Mouse (Mus musculus): ENCODE measurements at regions not wholly inside any gene's neighbourhood (a gene's known extent, or its start where the extent isn't known, plus 50 kb on each side); places are given as distances from the start of the nearest gene placed in this dataset.
A peak's percentile ranks its signal among the peaks of the same experiment; 100 is the strongest.

GRCm38 (mm10) chr13:3715019-3715418 lies 81.2 kb downstream of the Asb13 start:
- H3K27me3 ChIP-seq (replicated peaks; ENCODE audit: control insufficient read depth, insufficient read depth, low read length) = no peaks in the 10 kb centered on the region

GRCm38 (mm10) chr13:3712497-3713160 lies 78.8 kb downstream of the Asb13 start:
- DNase-seq (ENCODE audit: low spot score) = peak; percentile 72
- H3K4me2 ChIP-seq (ENCODE audit: low read length) = peak overlapping the region; percentile 54
- no peak overlapping the region for H3K27ac ChIP-seq (ENCODE audit: low read depth, low read length)
- WGBS = 5% methylated on average over 17 of the region's 19 CpGs
- no peaks in the 10 kb centered on the region for H3K36me3 ChIP-seq (ENCODE audit: control insufficient read depth, insufficient read depth, low read length)
- H3K9me3 ChIP-seq (replicated peaks; ENCODE audit: control insufficient read depth, low read length) = no peaks in the 10 kb centered on the region
- H3K27me3 ChIP-seq (replicated peaks; ENCODE audit: control insufficient read depth, insufficient read depth, low read length) = no peaks in the 10 kb centered on the region
- 0 out of 2 replicates have a peak, but pooled peaks cover 3% of the 10 kb centered on the region for H3K4me1 ChIP-seq (ENCODE audit: control insufficient read depth, insufficient read depth, low read length)
- H3K4me3 ChIP-seq (ENCODE audit: low read depth, low read length) = peak overlapping the region; percentile 15; the same call in 1 of the 2 replicates
- H3K9ac ChIP-seq (ENCODE audit: low read length) = peak overlapping the region; percentile 17
- peak; percentile 91 for ATAC-seq

More at GRCm38 (mm10) chr13:3715019-3715418, 81.2 kb downstream of the Asb13 start:
- Histone ChIP-seq H3K9ac (ENCODE audit: low read length) (no peak overlapping the region), H3K9me3 (replicated peaks; ENCODE audit: control insufficient read depth, low read length) (no peaks in the 10 kb centered on the region), H3K27ac (ENCODE audit: low read depth, low read length) (no peak overlapping the region), H3K4me3 (ENCODE audit: low read depth, low read length) (no peak overlapping the region), H3K36me3 (ENCODE audit: control insufficient read depth, insufficient read depth, low read length) (no peaks in the 10 kb centered on the region), H3K4me2 (ENCODE audit: low read length) (no peak overlapping the region), H3K4me1 (ENCODE audit: control insufficient read depth, insufficient read depth, low read length) (0 out of 2 replicates have a peak, but pooled peaks cover 3% of the 10 kb centered on the region)
- no peak for DNase-seq (ENCODE audit: low spot score)
- no peak for ATAC-seq
- 87% methylated on average over 4 of the region's 4 CpGs for WGBS

- Histone ChIP-seq H3K27me3 (replicated peaks; ENCODE audit: control insufficient read depth, insufficient read depth, low read length) (no peaks in the 10 kb centered on the region), H3K36me3 (ENCODE audit: control insufficient read depth, insufficient read depth, low read length) (no peaks in the 10 kb centered on the region), H3K9me3 (replicated peaks; ENCODE audit: control insufficient read depth, low read length) (no peaks in the 10 kb centered on the region), H3K27ac (ENCODE audit: low read depth, low read length) (no peak overlapping the region), H3K4me1 (ENCODE audit: control insufficient read depth, insufficient read depth, low read length) (0 out of 2 replicates have a peak, but pooled peaks cover 3% of the 10 kb centered on the region), H3K4me3 (ENCODE audit: low read depth, low read length) (peak overlapping the region; percentile 15; the same call in 1 of the 2 replicates), H3K4me2 (ENCODE audit: low read length) (peak overlapping the region; percentile 54), H3K9ac (ENCODE audit: low read length) (no peak overlapping the region)
- 13% methylated on average over 3 of the region's 3 CpGs for WGBS
- ATAC-seq = peak; percentile 49; the same call in 1 of the 2 replicates
- no peak for DNase-seq (ENCODE audit: low spot score)
Observed at GRCm38 (mm10) chr13:3712088-3712487, 78.3 kb downstream of the Asb13 start.

- H3K9ac ChIP-seq (ENCODE audit: low read length) = no peak overlapping the region
- H3K4me3 ChIP-seq (ENCODE audit: low read depth, low read length) = no peak overlapping the region
- WGBS = 81% methylated on average over 7 of the region's 7 CpGs
- ATAC-seq (no peak), DNase-seq (ENCODE audit: low spot score) (no peak)
- no peaks in the 10 kb centered on the region for H3K27me3 ChIP-seq (replicated peaks; ENCODE audit: control insufficient read depth, insufficient read depth, low read length)
- H3K9me3 ChIP-seq (replicated peaks; ENCODE audit: control insufficient read depth, low read length) = no peaks in the 10 kb centered on the region
- 0 out of 2 replicates have a peak, but pooled peaks cover 3% of the 10 kb centered on the region for H3K4me1 ChIP-seq (ENCODE audit: control insufficient read depth, insufficient read depth, low read length)
- no peak overlapping the region for H3K27ac ChIP-seq (ENCODE audit: low read depth, low read length)
- no peaks in the 10 kb centered on the region for H3K36me3 ChIP-seq (ENCODE audit: control insufficient read depth, insufficient read depth, low read length)
- no peak overlapping the region for H3K4me2 ChIP-seq (ENCODE audit: low read length)
Observed at GRCm38 (mm10) chr13:3709982-3710618, 76.3 kb downstream of the Asb13 start.

DNA sequence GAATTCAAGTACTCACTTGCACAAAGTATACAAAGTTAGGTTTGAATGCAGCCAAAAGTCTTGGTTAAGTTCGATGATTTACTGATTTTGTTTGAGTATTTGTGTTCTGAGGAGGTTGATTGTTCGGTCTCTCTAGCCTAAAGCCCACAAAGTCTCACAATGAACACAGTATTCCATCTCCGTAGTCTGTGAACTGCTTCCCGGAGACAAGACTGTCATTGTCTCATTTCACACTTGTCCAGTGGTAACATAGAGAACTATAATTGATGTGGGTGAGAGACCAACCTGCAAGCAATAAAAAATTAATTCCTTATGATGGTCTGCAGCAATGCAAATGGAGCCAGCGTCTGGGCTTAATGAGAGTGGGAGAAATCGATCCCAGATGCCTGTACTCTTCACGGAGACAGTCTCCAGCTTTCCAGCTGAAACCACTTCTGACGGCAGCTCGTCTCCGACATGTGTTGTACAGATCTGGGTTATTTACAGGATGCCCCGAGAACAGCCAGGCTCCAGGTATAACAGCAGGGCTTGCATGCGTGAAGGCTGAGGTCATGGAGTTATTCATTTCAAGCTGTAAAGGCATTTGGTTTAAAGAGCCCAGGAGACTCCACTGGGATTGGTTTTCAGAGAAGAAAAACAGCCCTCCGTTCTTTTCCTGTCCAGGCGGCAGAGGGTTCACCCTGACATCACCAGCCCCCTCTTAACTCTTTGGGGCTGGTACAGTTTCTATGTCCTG lies 75.2 kb downstream of the Asb13 start:
- 65% methylated on average over 14 of the region's 14 CpGs for WGBS
- ATAC-seq = no peak
- DNase-seq (ENCODE audit: low spot score) = no peak

More for the DNA sequence above, 75.2 kb downstream of the Asb13 start:
- H3K9ac ChIP-seq (ENCODE audit: low read length) = no peak overlapping the region
- H3K4me2 ChIP-seq (ENCODE audit: low read length) = no peak overlapping the region
- H3K9me3 ChIP-seq (replicated peaks; ENCODE audit: control insufficient read depth, low read length) = no peaks in the 10 kb centered on the region
- no peaks in the 10 kb centered on the region for H3K36me3 ChIP-seq (ENCODE audit: control insufficient read depth, insufficient read depth, low read length)
- H3K27ac ChIP-seq (ENCODE audit: low read depth, low read length) = no peak overlapping the region
- no peaks in the 10 kb centered on the region for H3K27me3 ChIP-seq (replicated peaks; ENCODE audit: control insufficient read depth, insufficient read depth, low read length)
- H3K4me1 ChIP-seq (ENCODE audit: control insufficient read depth, insufficient read depth, low read length) = 0 out of 2 replicates have a peak, but pooled peaks cover 3% of the 10 kb centered on the region
- no peak overlapping the region for H3K4me3 ChIP-seq (ENCODE audit: low read depth, low read length)
